Mouse (Mus musculus) megakaryocyte, adult 5-6 weeks (primary cell): ENCODE measurements around the gene Tcf19. TPM values are rescaled to one million over a fixed set of nuclear protein-coding genes. Genes with fewer than 3 reads are reported as not detected.

Source experiments
- ATAC-seq: 2 replicates; pipeline ENCODE4 v1.8.0; 2016; ENCODE audit warnings: mild to moderate bottlenecking, inconsistent platforms; ENCODE audit not compliant: poor library complexity, severe bottlenecking
- total RNA-seq, 2 experiments: library from RNA; stranded (forward) in 1 of 2; stranded (reverse) in 1 of 2; fragments of 153-499, 151-499 nt in 1 of 2; fragments of 221-1000, 200-1000 nt in 1 of 2; gene quantifications; 2 replicates each; pipeline versions ENCODE4 v1.2.3 to v1.2.4; 2015 to 2017

The Tcf19 gene
- total RNA-seq (2015) (64.7 and 72.2 TPM in 2 replicates), total RNA-seq (2017) (26.2 and 29.6 TPM in 2 replicates)

- ATAC-seq, result peak; percentile 94
Measured at GRCm38 (mm10) chr17:35516652-35517500, at the start of gene Tcf19, which contains the start of gene Cchcr1. TSS of gene Tcf19 (minus strand) at chr17:35516824. TSS of gene Cchcr1 (plus strand) at chr17:35517100.

- no peak for ATAC-seq
Measured at GRCm38 (mm10) chr17:35558216-35558615, 41.6 kb upstream of the Tcf19 start.

DNA sequence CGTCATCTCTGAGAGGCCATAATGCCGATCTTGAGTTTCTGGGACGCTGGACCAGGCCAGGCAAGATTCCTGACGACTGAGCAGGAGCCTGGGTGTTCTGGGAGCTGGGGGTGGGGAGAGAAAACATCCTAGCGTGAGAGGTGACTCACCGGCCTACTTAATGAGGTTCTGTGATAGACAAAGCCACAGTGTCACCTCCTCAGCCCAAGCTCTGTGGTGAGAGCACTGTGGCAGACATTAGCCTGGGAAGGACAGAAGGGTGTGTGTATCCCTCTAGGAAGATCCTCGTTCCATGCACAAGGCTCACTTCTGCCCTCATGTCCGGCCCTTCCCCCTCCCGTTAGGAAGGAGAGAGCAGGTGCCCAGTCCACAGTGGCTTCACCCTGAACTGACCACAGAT is 40.7 kb upstream of the Tcf19 start:
- no peak for ATAC-seq

GRCm38 (mm10) chr17:35556812-35557211 is 40.2 kb upstream of the Tcf19 start:
- ATAC-seq, result 0 out of 2 replicates have a peak, but pooled peaks have one; percentile 52

DNA sequence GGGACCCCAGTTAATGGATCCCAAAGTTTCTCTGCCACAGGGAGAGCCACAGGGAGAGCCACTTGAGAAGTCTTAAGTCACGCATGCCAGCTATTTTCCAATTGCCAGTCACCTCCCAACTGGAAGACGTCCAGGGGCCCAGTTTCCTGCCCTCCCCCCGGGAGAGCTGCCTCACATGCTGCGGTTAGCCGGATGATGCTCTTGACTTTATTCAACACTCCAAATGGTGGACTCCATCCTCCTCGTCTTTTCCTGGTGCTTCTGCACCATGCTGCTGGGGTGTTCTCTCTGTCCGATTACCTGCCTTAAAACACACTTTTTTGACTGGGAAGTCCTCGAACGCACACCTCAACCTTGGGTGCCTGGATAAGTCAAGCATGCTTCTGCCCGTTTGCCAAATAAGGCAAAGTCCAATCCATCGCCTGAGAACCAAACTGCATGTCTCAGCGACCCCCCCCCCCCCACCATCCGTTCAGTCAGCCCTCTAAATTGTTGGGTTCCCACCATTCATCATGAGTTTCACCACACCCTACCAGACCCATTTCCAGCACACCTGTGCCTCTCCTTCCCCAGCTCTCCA is 39.7 kb upstream of the Tcf19 start:
- ATAC-seq, result no peak

DNA sequence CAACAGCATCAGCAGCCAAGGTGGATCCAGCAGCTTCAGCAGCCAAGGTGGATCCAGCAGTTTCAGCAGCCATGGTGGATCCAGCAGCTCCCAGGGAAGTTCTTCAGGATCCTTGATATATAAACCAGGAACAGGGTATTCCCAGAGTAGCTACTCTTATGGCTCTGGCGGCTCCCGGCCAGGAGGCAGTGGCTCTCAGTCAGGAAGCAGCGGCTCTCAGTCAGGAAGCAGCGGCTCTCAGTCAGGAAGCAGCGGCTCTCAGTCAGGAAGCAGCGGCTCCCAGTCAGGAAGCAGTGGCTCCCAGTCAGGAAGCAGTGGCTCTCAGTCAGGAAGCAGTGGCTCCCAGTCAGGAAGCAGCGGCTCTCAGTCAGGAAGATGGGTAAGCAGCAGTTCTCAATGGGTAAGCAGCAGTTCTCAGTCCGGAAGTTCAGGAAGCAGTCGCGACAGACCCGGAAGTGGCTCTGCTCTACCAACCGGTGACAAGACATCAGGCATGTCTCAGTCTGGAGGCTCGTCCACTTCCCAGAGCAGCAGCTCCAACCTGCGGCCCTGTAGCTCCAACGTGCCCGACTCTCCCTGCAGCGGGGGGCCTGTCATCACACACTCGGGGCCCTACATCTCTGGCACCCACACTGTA is 38.3 kb upstream of the Tcf19 start:
- ATAC-seq, result no peak

DNA sequence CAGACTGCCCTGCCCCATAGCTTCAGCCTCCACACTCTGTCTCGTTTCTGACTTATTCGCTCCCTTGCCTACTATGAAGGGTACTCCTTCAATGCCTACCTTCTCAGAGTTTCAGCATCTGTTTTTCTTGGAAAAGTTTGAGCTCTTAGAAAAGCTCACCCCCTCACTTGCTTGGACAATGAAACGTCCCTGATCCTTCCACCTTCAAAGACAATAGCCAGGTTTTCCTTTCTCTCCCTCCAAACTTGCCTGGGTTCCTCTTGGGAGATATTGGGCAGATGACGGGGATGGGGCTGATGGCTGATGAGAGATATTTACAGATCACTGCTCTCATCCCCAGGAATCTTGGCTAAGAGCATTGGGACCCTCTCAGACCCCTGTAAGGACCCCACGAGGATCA is 37.7 kb upstream of the Tcf19 start:
- ATAC-seq, result no peak

DNA sequence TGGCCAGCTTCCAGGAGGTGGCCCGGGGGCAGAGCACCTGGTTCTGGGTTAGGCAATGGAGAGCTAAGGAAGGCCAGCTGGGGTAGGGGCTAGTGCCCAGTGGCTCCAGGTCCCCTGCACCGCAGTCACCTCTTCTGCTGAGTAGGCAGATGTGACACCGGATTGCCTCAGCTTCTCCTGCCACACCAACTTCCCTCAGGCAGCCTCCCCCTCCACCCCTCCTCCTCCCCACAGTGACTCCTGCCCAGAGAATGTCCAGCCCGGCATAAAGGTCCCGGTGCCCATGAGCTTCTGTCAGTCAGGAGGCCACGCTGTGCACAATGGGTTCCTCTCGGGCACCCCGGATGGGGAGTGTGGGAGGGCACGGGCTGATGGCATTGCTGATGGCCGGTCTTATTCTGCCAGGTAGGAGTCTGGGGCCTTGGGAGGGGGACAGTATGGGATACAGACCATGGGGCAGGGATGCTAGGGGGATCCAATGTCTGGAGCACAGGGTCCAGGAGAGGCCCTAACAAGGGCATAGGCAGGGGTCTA is 35.3 kb upstream of the Tcf19 start, which contains the start of gene Cdsn:
Gene Cdsn (plus strand): TSS at position 248 of the 534 bp plus-strand sequence.
- no peak for ATAC-seq

- no peak for ATAC-seq
Measured at GRCm38 (mm10) chr17:35550871-35551270, 34.2 kb upstream of the Tcf19 start.

- ATAC-seq, result no peak
Measured at GRCm38 (mm10) chr17:35550143-35550494, 33.5 kb upstream of the Tcf19 start.

GRCm38 (mm10) chr17:35549437-35550142 is 33.0 kb upstream of the Tcf19 start:
- no peak for ATAC-seq

GRCm38 (mm10) chr17:35548636-35549035 is 32.0 kb upstream of the Tcf19 start:
- ATAC-seq, result no peak

DNA sequence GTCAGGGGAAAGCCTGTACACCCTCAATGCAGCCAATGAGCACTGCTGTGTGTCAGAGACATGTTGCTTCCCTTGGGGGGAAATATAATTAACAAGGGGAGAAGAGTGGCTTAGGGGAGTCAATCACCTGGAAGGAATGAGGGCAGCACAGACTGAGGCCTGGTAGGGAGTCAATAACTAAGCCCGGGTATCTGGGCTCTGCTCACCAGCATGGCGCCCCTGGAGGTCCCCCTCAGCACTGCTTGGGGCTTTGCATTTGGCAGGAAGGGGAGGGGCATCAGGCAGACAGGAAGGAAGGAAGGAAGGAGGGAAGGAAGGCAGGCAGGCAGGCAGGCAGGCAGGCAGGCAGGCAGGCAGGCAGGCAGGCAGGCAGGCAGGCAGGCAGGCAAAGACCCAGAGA is 30.8 kb upstream of the Tcf19 start:
- ATAC-seq, result no peak

GRCm38 (mm10) chr17:35544680-35545079 is 28.1 kb upstream of the Tcf19 start:
- ATAC-seq, result 0 out of 2 replicates have a peak, but pooled peaks have one; percentile 52

DNA sequence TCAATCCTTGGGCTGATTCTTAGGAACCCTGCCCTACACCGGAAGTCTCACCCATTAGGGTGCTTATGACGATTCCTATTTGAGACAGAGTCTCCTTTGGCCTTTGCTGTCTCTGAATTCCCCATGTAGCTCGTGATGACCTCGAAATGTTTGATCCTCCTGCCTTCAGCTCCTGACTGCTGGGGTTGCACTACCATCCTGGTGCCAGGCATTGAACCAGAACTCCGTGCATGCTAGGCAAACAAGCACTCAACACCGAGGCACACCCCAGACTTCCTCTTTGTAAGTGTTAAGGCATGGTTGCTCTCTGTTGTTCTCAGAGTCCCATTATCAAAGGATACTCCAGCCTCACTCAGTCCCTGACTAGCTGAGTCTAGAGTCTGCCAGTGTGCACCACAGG is 27.4 kb upstream of the Tcf19 start:
- ATAC-seq, result no peak

DNA sequence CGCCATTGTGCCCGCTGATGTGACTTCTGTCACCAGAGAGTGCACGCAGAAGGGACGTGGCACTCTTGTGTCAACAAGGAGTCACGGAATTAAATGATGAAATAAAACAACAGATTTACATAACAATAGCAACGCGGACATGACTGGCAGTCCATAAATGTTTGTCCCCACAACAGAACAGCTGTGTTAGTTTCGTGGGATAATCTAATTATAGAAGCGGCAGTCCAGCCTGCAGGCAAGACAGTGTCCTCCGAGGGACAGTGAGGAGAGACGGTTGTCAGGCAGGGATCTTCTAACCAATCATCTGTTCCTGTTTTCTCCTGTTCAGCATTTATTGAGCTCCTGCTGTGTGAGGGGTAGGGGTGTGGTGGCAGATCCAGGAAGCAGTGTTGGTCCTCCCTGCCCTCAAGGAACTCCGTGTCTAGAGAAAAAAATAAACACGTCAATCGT is 26.8 kb upstream of the Tcf19 start:
- ATAC-seq, result no peak

- no peak for ATAC-seq
Measured at GRCm38 (mm10) chr17:35542761-35543411, 26.3 kb upstream of the Tcf19 start.

DNA sequence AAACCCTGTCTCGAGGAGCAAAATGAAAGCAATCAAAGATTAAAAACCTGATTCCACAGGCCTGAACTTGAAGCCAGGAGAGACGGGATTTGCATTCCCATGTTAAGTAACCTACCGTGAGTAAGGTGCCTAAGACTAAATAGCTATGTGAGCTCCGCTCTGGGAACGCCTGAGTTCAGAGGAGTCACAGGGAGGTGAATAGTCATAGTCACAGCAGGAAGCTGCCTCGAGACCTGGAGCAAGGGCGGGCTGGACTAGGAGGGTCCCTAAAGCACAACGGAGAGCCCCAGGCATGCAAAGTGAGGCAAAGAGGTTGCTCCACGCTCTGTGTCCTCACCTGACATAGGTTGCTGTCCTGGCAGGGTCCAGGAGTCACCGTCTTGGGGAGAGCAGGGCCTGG is 22.9 kb upstream of the Tcf19 start:
- no peak for ATAC-seq

DNA sequence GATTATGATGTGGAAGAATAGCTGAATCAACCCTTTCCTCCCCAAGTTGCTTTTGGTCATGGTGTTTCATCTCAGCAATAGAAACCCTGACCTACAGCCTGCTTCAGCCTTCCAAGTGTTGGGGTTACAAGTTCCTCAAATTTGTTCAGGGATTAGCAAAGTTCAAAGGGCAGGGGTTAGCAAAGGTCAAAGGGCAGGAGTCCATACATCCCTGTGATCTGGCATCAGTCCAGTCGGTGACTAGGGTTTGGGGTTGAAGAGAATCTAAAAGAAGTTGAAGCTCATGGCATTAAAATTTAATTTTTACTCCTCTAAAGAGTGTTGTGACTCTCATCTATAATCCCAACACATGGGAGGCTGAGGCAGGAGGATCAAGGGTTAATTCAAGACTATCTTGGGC is 21.9 kb upstream of the Tcf19 start:
- ATAC-seq, result no peak

DNA sequence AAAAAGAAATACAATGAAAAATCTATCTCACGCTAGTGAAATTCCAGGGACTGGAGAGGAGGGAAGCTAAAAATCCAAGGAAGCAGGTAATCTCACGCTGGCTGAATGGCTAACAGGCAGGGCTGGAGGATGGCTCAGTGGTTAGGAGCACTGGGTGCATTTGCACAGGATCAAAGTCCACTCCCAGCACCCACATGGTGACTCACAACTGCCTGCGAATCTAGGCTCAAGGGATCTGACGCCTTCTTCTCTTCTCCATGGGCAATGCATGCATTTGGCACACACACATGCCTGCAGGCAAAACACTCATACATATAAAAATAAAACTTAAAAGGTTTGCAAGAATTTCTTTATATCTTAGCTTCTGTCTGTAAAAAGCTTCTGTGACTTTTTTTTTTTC is 20.8 kb upstream of the Tcf19 start:
- ATAC-seq, result no peak
